Mouse (Mus musculus): Measurements from ENCODE around the gene Ankrd44.

GRCm38 (mm10) chr1:54801256-54801655, 124.9 kb downstream of the Ankrd44 start:
- TF ChIP-seq EP300 (IDR thresholded peaks at IDR 0.05; ENCODE audit: insufficient read depth, low read depth, low read length) (no peak), CTCF (IDR thresholded peaks at IDR 0.05; ENCODE audit: low read depth, low read length) (no peak)

All from ES-Bruce4 (cell line).